Mouse (Mus musculus) ZHBTc4 (cell line): ENCODE measurements around the gene Alg14.
A peak's percentile ranks its signal among the peaks of the same experiment; 100 is the strongest.

Experiments used
- DNase-seq: peaks from one replicate; pipeline ENCODE4 v3.0.0-alpha.2; 2011; ENCODE audit warnings: low read depth, low spot score

Gene Alg14

DNA sequence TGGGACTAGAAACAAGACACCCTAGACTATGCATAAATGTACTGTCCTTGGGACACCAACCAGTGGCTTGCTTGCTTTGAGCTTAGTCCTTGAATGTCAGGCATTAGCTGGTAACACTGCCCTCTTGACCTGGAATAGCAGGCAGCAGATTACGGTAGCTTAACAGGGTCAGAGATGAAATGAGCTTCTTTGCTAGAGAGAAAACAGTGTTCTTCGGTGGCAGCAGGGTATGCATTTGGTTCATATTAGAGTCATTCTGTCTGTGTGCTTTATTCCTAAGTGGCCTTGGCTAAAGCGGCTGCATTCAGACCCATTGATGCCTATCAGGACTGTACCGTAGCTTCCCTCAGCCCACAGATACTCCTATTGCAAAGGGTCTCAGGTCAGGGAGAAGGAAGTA lies 72.8 kb downstream of the Alg14 start:
- no peak for DNase-seq

DNA sequence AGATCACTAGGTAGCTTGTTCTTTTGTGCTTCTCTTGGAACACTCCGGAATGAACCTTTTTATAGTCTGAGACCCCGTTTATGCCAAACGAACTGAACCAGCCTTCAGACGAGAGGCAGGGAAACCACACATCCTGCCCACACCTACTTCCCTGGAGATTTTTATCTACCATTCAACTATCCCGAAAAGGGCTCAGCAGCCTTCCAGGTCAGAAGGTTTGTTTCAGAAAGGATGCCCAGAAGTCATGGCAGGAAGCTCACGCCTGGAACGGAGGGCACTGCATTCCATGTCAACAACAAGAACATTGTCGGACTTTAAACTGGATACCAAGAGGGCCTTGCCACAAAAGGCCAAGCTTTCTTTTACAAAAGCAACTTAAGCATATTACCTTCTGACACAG lies 73.6 kb downstream of the Alg14 start:
- DNase-seq = no peak

DNA sequence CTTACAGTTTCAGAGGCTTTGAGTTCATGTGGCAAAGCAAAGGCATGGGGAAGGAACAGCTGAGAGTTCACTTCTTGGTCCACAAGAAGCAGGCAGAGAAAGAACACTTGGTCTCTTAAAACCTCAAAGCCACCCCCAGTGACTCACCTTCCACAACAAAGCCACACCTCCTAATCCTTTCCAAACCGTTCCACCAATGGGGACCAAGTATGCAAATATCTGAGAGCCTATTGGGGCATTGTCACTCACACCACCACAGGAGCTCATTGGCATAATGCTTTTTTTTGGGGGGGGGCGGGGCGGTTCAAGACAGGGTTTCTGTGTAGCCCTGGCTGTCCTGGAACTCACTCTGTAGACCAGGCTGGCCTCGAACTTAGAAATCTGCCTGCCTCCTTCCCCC lies 77.0 kb downstream of the Alg14 start:
- peak; percentile 92 for DNase-seq

DNA sequence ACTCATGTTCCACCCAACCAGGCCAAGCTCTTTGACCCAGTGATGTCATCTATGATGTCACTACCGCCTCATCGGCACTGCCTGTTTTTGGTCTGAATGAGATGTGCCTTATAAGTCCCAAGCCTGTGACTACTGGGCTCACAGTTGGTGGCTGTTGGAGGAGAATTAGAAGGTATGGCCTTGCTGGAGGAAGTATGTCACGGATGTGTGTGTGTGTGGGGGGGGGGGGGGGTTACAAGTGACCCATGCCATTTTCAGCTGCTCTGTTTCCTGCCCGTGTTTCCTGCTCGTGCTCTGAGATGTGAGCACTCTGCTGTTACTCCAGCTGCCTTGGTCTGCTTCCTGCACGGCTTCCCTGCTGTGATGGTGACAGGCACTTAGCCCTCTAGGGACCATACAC lies 77.9 kb downstream of the Alg14 start:
- DNase-seq = peak; percentile 81

DNA sequence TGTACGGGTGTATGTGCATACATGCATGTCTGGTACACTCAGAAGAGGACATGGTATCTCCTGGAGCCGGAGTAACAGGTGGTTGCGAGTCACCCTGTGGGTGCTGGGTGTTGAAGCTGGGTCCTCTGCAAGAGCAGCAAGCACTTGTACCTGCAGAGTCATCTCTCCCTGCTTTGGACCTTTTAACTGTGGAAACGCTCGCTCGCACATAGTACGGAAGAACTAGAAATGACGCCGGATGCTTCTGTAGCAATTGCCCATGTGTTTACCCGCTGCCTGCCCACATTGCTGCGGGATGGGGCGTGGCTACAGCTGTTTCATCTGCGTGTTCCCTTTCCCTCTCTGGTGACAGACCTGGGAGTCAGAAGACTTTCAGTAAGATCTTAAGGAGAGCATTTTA lies 78.7 kb downstream of the Alg14 start:
- peak; percentile 57 for DNase-seq

DNA sequence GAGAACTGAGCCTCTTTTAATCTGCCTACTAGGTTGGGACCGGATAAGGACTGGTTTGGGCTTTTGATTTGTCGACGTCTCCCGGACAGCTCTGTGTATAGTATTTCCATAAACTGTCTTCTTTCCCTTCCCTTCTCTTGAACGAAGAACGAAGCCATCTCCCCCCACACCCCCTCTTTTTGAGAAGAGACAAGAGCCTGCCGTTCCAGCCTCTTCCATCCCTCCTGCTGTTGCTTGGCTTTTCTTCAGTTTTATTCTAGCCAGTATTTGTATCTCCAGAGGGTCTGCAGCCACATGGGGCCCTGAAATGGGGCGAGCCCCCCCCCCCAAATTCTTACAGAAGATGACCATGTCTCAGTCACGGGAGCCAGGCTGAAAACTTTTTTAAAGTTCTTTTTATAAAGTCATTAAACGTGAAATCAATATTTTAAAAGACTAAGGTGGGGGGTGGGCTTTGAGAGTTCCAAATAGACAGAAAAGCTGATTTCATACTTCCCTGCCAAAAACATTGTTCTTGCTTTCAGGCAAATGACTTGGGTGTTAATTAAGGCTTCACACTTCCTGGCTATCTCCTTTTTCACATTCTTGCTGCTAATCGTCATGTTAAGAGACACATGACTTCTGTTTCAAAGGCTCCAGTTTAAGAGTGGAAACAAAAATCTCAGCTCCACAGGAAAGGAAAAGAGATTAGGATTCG lies 79.4 kb downstream of the Alg14 start:
- no peak for DNase-seq

DNA sequence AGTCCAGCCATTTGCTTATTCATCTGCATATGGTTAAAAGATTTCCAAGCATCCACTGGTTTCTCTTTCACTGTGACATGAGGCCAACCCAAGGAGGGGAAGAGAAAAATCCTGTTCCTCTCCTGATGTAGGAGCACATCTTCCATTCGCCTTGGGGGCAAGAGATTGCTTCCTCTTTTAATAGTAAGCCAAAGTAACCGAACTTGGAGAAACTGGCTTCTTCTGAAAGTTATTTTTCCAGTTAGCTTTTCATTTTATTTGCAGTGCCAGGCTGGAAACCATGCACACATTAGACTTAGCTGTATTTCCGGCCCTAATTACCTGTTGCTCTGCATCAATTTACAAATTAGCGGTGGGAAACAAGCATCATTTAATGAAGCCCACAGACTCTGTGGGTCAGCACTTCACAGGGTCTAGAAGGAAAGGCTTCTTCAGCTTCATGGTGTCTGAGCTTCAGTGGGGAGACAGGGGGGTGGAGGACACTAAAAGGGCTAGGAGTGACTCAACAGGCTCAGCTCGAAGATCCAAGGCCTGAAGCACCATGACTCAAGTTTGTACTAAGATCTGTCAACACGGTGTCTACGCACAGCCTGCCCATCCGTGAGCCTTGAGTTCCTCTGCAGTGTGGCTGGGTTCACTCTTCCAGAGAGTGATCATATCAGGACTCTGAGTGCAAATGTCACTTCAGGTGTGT lies 80.1 kb downstream of the Alg14 start:
- no peak for DNase-seq

DNA sequence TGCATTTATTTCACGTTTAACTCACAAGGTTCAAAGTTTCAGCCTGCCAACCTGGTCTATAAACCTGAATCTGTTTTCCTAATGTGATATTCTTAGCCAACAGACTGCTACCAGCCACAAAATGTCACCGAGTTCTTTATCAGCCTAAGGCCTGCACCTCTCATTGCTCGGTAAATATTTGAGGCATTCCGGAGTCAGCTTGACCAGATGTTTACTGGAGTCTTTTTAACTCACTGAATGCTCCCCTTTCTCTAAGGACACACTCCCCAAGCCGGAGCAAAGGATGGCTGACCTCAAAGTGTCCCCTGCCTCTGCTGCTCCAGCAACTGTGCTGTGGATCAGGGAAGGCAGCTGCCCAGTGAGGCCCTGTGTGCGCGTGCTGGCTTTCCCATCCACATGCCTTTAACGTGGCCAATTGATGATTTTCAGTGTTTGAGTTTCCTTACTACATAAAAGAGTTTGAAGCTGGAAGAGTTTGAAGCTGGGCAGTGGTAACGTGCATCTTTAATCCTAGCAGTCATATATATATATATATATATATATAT lies 82.4 kb downstream of the Alg14 start:
- DNase-seq = no peak

DNA sequence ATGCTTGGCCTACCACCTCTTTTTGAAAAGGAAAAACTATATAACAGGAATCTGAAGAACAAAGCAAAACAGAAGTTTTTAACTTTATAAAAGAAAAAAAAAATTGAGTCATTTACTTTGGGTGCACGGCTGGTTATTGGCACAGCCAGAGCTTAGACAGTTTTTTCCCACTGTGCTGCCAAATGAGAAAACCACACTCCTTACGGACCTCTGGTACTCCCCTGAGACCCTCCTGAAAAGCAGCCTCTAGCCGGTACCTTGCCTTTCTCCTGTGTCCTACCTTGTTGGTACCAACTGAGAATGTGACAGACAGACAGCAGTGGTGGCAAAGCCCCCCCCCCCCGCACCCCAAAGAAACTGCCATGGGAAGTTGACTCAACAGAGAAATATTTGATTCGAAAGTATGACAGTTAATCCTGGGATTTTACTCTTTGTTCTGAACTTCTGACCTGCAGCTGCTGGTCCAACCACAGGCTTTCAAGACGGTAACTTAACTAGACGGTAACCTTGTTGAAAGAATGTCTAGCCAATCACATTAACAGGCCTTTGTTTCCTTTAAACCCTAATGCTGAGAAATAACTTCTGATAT lies 84.1 kb downstream of the Alg14 start:
- DNase-seq = no peak

DNA sequence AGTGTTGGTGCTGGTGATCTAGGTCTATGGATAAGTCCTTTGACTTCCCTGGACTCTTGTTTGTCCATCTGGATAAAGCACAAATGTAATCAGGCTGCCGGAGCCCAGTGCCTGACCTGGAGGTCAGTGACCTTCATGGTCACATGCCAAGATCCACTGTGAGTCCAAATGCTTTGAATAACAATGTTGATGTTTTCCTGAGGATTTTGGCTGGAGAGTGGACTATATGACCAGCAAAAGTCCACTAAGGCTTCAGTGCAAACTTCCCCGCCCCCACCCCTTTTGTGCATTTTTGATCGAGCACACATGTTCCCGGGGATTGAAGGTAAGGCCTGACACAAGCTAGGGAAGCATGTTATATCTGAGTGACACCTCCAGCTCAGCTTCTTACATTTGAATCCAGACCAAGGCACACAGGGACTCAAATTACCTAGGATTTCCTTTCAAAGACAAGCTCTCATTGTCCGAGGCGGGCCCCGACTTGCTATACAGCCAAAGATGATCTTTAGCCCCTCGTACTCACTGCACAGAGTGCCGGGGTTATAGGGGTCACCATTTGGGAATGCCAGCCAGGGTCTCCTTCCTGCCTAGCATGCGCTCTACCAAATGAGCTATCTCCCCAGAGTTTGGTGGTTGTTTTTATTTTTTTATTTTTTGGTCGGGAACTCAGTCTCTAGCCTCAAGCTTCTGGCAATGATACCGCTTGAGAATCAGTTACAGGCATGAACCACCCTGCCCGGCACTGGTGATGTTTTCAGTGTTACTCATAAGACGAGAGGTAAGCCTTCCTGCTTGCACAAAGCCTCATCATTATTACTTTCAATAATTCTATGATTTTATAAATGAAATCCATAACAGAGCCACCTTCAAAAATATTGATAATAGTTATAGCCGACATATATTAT lies 87.4 kb downstream of the Alg14 start:
- DNase-seq = no peak

DNA sequence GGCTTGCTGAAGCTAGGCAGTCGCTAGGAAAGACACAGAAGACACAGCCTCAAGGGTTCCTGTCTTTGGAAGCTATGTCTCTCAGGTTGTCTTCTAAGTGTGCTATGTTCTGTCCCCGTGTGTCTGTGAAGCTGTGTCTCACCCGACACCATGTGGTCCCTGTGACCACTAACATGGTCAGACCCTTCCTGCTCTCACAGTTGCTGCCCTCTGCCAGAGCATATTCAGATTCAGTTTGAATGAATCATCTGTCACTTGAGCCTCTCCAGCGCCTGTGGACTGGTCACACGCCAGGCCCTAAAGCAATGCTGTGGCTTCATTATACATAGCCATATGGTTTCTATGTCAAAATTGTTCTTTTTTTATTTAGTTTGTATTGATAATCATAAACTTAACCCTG lies 88.1 kb downstream of the Alg14 start:
- no peak for DNase-seq

DNA sequence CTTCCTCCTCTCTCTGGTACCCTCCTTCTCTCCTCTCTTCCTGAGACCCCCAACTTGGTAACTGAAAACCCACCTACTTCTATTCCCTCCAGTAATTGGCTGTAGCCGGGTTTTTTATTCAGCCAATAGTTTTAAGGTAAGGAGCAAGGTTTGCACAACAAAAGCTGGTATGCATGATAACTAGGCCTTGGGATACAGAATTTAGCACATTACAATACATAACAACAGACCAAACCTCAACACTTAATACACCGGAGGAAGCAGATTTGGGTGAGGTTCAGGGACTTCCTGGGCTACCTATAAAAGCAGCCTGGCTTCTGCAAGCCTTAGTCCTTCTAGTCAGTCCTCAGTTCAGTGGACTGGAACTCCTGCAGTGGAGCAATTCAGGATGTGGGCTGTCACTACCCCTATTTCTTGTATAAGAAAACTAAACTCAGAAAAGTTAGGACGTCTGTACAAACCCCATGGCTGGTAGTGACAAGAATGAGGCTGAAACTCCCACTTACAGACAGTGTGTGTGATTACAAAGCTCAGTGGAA lies 96.0 kb downstream of the Alg14 start:
- DNase-seq = peak; percentile 70

DNA sequence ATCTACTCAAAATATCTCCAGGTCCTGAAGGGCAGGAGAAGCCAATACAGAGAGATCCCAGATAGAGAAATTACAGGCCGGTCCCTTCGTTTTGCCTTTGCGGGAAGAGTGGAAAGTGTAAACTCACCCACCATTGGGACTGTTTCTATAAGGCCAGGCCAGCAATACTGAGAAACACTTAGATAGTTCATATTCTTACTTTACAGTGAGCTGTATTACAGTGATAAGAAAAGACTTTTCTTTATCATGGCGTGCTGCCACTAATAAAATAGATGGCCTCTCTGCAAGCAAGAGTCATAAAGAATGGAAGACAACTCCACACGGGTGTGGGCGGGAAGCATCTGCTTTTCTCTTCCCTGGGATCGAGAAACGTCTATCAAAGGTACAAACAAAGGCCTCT lies 97.8 kb downstream of the Alg14 start:
- no peak for DNase-seq

DNA sequence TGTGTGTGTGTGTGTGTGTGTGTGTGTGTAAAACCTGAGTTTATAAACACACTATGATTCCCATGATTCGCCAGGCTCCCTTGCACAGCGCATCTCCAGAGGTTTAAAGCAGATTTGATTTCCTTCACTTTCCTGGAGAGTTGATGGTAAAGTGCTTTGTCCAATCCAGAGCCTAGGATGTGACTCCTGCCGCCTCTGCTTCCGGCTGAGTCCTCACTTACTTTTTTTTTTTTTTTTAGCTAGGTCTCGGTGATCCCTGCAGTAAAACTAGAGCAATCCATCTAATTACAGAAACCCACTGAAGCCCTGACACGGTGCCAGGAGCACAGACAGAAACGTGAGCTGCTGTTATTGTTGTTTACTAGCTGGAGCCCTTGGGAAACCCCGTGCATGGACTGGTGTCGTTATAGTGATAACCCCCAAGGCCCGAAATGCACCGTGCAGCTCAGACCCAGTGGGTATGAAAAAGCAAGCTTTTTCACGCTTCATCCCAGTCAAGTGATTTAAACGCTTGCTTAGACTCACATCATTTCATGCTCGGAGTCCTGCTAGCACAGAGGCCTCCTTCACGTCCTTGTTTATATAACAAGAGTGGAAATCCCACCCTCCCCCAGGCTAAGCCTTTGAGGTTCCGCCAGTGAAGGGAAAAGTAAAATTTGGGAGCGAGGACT lies 98.4 kb downstream of the Alg14 start:
- peak; percentile 35 for DNase-seq

DNA sequence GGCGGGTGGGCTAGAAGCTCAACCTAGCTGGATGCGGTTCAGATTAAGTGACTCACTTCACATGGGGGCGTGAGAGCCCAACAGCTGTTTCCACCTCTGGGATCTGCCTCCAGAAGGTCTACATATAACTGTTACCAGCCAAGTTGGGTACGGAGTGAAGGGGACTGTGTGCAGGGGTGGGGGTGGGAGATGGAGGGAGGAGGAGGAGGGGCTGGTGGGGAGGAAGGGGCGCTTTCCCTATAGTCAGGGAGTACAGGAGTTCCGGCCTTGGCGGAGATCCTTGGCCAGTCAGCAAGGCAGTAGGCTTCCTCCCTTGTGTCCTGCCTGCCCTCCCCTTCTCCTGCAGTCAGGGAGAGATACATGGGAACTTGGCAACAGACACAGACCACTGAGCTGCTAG lies 99.2 kb downstream of the Alg14 start:
- no peak for DNase-seq

DNA sequence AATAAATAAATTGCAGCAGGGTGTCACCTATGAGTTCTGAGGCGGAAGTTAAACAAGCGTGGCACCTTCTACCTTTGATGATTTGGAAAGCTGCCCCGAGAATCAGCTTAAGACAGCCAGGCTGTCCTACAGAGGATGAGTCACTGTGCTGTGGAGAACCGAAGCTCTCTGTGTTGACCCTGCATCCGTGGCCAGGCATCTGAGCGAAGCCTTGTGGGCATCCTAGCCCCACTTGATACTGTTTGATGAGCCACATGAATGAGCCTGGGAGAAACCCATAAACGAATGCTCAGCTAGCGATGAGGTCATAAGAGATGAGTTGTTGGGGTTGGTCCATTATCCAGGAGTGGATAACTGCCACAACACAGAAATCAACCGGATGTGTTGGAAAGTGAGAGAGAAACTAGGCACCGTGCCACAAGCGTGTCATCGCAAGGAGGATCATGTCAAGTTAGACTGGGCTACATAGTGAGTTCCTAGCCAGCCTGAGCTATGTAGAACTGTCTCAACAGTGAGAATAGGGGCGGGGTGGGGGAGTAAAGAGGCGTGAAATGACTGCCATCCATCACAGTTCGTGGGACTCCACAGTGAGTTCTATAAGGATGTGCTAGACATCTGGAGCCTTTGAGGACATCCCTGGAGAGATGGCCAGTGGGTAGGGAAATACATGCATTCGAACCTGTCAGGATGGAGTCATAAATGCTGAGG lies 104.2 kb downstream of the Alg14 start:
- no peak for DNase-seq

DNA sequence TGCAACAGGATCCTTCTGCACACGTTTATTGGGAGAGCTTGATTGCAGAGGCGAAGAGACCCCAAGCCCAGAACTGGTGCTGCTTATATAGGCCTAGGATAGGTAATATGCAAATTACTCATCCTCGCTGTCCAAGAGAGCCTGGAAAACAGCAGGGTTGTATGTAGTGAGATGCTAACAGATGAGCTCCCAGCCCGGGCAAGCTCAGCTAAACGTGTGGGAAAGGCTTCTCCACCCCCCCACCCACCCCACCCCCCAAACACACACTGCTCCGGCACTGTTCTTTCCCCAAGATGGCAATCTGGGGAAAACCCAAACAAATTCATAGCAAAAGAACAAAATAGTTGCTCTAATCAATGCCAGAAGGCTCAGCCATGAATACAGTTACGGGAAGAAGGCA lies 105.0 kb downstream of the Alg14 start:
- DNase-seq = no peak

DNA sequence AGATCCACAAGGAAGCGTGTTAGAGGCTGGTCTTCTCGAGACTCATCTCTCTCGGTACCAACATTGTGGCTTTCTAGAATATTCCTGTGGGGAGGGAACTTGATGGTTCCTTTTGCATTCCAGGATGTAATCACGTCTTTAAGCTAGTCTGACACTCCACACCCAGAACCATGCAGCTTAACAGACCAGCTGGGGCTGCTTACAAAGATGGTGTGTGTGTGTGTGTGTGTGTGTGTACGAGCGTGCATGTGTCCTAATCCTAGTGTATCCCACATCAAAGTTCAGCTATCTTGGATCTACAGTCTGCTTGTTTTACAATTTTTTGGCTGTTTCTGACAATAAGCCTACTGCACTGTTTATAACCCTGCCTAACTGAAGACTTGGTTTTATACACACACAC lies 105.4 kb downstream of the Alg14 start:
- no peak for DNase-seq

DNA sequence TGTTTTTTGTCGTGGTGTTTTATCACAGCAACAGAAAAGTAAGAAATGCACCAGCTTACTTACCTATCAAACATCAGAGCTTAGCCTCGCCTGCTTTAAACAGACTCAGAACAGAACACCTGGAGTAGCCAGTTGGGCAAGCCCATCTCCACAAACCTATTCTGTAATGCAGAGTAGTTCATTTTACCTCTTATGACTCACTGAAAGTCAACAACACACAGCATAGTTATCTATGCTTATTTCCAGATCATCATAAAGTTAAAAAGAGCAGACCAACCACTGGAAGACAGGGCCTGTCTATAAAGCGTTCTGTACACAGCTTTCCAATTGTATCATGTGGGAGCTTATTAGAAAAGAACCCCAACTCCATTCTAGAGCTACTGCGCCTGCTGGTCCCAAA lies 109.8 kb downstream of the Alg14 start:
- no peak for DNase-seq

DNA sequence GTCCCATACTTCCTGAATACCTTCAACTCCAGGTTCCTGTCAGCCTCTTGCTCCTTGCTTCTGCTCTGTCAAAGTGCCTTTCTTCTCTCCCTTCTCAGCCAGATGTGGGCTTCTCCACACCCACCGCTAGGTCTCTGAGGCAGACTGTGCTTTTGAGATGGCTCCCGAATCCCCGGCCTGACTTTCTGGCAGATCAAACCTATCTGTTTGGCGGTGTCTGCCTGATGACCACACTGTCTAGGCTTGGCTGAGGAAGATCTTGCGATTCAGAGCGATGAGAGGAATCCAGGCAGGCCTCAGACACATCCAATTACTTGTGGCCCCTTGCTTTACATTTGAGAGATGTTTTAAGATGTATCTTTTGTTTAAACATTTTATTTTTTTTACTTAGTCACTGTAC lies 110.5 kb downstream of the Alg14 start:
- no peak for DNase-seq
